Mouse (Mus musculus) limb, embryonic 14.5 days (tissue): ENCODE data around the gene Ttll7. TPM values are rescaled to one million over a fixed set of nuclear protein-coding genes. Genes with fewer than 3 reads are reported as not detected.

Experiments
- ATAC-seq: fragments of 200-750 bp; cut with Nextera tagmentation; 2 replicates; pipeline ENCODE4 v1.8.0; 2017; ENCODE audit warnings: low read depth, moderate number of reproducible peaks, moderate TSS enrichment; ENCODE audit not compliant: low FRiP score
- DNase-seq: peaks from one replicate; pipeline ENCODE4 v3.0.0-alpha.2; 2015; ENCODE audit warnings: low spot score
- H3K27ac ChIP-seq: fragments of 300-500 bp; sonication (generic); replicated peaks from 2 replicates; pipeline ENCODE4 v1.5.1; 2014; ENCODE audit warnings: low read depth, mild to moderate bottlenecking, low read length, moderate library complexity, mixed read lengths
- H3K27me3 ChIP-seq: fragments of 300-500 bp; sonication (generic); 2 replicates; pipeline ENCODE4 v1.6.1; 2014; ENCODE audit warnings: low read length, mixed read lengths; ENCODE audit not compliant: control insufficient read depth, insufficient read depth
- H3K36me3 ChIP-seq: fragments of 300-500 bp; sonication (generic); 2 replicates; pipeline ENCODE4 v1.6.1; 2014; ENCODE audit warnings: mild to moderate bottlenecking, low read length, moderate library complexity, mixed read lengths; ENCODE audit not compliant: control insufficient read depth, insufficient read depth
- H3K4me1 ChIP-seq: fragments of 300-500 bp; sonication (generic); 2 replicates; pipeline ENCODE4 v1.6.1; 2014; ENCODE audit warnings: antibody characterized with exemption, low read length, mixed read lengths; ENCODE audit not compliant: control insufficient read depth, insufficient read depth
- H3K4me2 ChIP-seq: fragments of 300-500 bp; sonication (generic); replicated peaks from 2 replicates; pipeline ENCODE4 v1.6.1; 2014; ENCODE audit warnings: low read depth, mild to moderate bottlenecking, low read length, moderate library complexity; ENCODE audit not compliant: severe bottlenecking
- H3K4me3 ChIP-seq: fragments of 300-500 bp; sonication (generic); replicated peaks from 2 replicates; pipeline ENCODE4 v1.5.1; 2014; ENCODE audit warnings: low read length
- H3K9ac ChIP-seq: fragments of 300-500 bp; sonication (generic); 2 replicates; pipeline ENCODE4 v1.6.1; 2014; ENCODE audit warnings: mild to moderate bottlenecking, low read depth, low read length, moderate library complexity; ENCODE audit not compliant: severe bottlenecking
- H3K9me3 ChIP-seq: fragments of 300-500 bp; sonication (generic); 2 replicates; pipeline ENCODE4 v1.6.1; 2016; ENCODE audit warnings: low read length; ENCODE audit not compliant: control insufficient read depth
- POLR2A ChIP-seq: fragments of 200-500 bp; IDR thresholded peaks from 2 replicates; pipeline ENCODE4 v1.8.0; 2012; ENCODE audit warnings: inconsistent platforms, mild to moderate bottlenecking, moderate library complexity, borderline replicate concordance; ENCODE audit not compliant: insufficient read depth, insufficient read length; ENCODE audit errors: extremely low read depth
- WGBS: fragments of 180-500 bp; shearing (Covaris S2); extraction: QIAGEN DNeasy Blood & Tissue Kit; methylation state at CpG from one replicate; pipeline ENCODE4 v1.1.7; 2014; 5-methylcytosine and 5-hydroxymethylcytosine counted together
- polyA plus RNA-seq, 2 experiments: library from polyadenylated mRNA; depleted of rRNA in 1 of 2; stranded (reverse) in 1 of 2; unstranded in 1 of 2; fragments of >200 nt; fragmentation: Nextera tagmentation in 1 of 2; extraction: Ambion mirVana in 1 of 2; gene quantifications; 2 replicates each; pipeline versions ENCODE4 v1.2.1 to v1.2.3; 2012 to 2014

The Ttll7 gene
- polyA plus RNA-seq, 2 experiments: 1.4 to 1.7 TPM

GRCm38 (mm10) chr3:146913107-146913506 lies 60.9 kb downstream of the Ttll7 start:
- no peaks in the 10 kb centered on the region for H3K4me1 ChIP-seq
- TF ChIP-seq POLR2A: no peak
- 94% methylated on average over 10 of the region's 12 CpGs for WGBS
- H3K4me3 ChIP-seq: no peak overlapping the region
- DNase-seq: no peak
- H3K9ac ChIP-seq: no peak overlapping the region
- no peak for ATAC-seq
- H3K4me2 ChIP-seq: no peak overlapping the region
- no peaks in the 10 kb centered on the region for H3K9me3 ChIP-seq
- no peaks in the 10 kb centered on the region for H3K27me3 ChIP-seq
- H3K27ac ChIP-seq: no peak overlapping the region
- no peaks in the 10 kb centered on the region for H3K36me3 ChIP-seq

GRCm38 (mm10) chr3:146914798-146915197 lies 62.6 kb downstream of the Ttll7 start:
- Histone ChIP-seq H3K9ac (no peak overlapping the region), H3K36me3 (no peaks in the 10 kb centered on the region), H3K27me3 (no peaks in the 10 kb centered on the region), H3K27ac (no peak overlapping the region), H3K4me3 (no peak overlapping the region), H3K4me2 (no peak overlapping the region), H3K4me1 (no peaks in the 10 kb centered on the region), H3K9me3 (no peaks in the 10 kb centered on the region)
- DNase-seq: peak; percentile 68
- WGBS: 11% methylated on average over 12 of the region's 12 CpGs
- TF ChIP-seq POLR2A: no peak
- no peak for ATAC-seq

GRCm38 (mm10) chr3:146917891-146918290 lies 65.7 kb downstream of the Ttll7 start:
- no peaks in the 10 kb centered on the region for H3K36me3 ChIP-seq
- H3K4me2 ChIP-seq: no peak overlapping the region
- no peaks in the 10 kb centered on the region for H3K9me3 ChIP-seq
- no peak overlapping the region for H3K4me3 ChIP-seq
- no peak overlapping the region for H3K27ac ChIP-seq
- ATAC-seq (peak; percentile 30; the same call in 1 of the 2 replicates), DNase-seq (peak; percentile 4)
- no peaks in the 10 kb centered on the region for H3K27me3 ChIP-seq
- TF ChIP-seq POLR2A: no peak
- H3K4me1 ChIP-seq: no peaks in the 10 kb centered on the region
- H3K9ac ChIP-seq: no peak overlapping the region
- WGBS: 45% methylated on average over 8 of the region's 8 CpGs

- ATAC-seq (no peak), DNase-seq (no peak)
- no peak overlapping the region for H3K4me2 ChIP-seq
- H3K4me1 ChIP-seq: no peaks in the 10 kb centered on the region
- TF ChIP-seq POLR2A: no peak
- no peak overlapping the region for H3K27ac ChIP-seq
- WGBS: 80% methylated on average over 11 of the region's 11 CpGs
- no peak overlapping the region for H3K4me3 ChIP-seq
- H3K27me3 ChIP-seq: no peaks in the 10 kb centered on the region
- no peaks in the 10 kb centered on the region for H3K9me3 ChIP-seq
- H3K9ac ChIP-seq: no peak overlapping the region
- H3K36me3 ChIP-seq: no peaks in the 10 kb centered on the region
Measured at GRCm38 (mm10) chr3:146918323-146918722, 66.2 kb downstream of the Ttll7 start.

GRCm38 (mm10) chr3:146927311-146928015 lies 75.3 kb downstream of the Ttll7 start:
- TF ChIP-seq POLR2A: no peak
- H3K27me3 ChIP-seq: no peaks in the 10 kb centered on the region
- H3K4me2 ChIP-seq: no peak overlapping the region
- H3K36me3 ChIP-seq: 0 out of 2 replicates have a peak, but pooled peaks cover 5% of the 10 kb centered on the region
- H3K27ac ChIP-seq: no peak overlapping the region
- DNase-seq (no peak), ATAC-seq (no peak)
- 86% methylated on average over 6 of the region's 6 CpGs for WGBS
- H3K4me1 ChIP-seq: no peaks in the 10 kb centered on the region
- no peak overlapping the region for H3K4me3 ChIP-seq
- H3K9ac ChIP-seq: no peak overlapping the region
- H3K9me3 ChIP-seq: no peaks in the 10 kb centered on the region
